Mouse (Mus musculus) embryonic facial prominence, embryonic 12.5 days (tissue): ENCODE results near the gene Dhrs7b. TPM values are rescaled to one million over a fixed set of nuclear protein-coding genes. Genes with fewer than 3 reads are reported as not detected.

Experiments used
- ATAC-seq: fragments of 200-750 bp; cut with Nextera tagmentation; 2 replicates; pipeline ENCODE4 v1.8.0; 2017; ENCODE audit not compliant: insufficient number of reproducible peaks, insufficient read depth, low FRiP score, low TSS enrichment
- H3K27ac ChIP-seq: fragments of 300-500 bp; sonication (generic); 2 replicates; pipeline ENCODE4 v1.5.1; 2016; ENCODE audit warnings: mild to moderate bottlenecking
- H3K27me3 ChIP-seq: fragments of 300-500 bp; sonication (generic); 2 replicates; pipeline ENCODE4 v1.6.1; 2016; ENCODE audit warnings: mild to moderate bottlenecking, moderate library complexity
- H3K36me3 ChIP-seq: fragments of 300-500 bp; sonication (generic); 2 replicates; pipeline ENCODE4 v1.6.1; 2016; ENCODE audit warnings: mild to moderate bottlenecking
- H3K4me1 ChIP-seq: fragments of 300-500 bp; sonication (generic); 2 replicates; pipeline ENCODE4 v1.6.1; 2016
- H3K4me2 ChIP-seq: fragments of 300-500 bp; sonication (generic); replicated peaks from 2 replicates; pipeline ENCODE4 v1.6.1; 2016; ENCODE audit warnings: mild to moderate bottlenecking, moderate library complexity
- H3K4me3 ChIP-seq: fragments of 300-500 bp; sonication (generic); 2 replicates; pipeline ENCODE4 v1.5.1; 2016; ENCODE audit warnings: mild to moderate bottlenecking
- H3K9ac ChIP-seq: fragments of 300-500 bp; sonication (generic); 2 replicates; pipeline ENCODE4 v1.6.1; 2016; ENCODE audit warnings: mild to moderate bottlenecking, moderate library complexity
- H3K9me3 ChIP-seq: fragments of 300-500 bp; sonication (generic); 2 replicates; pipeline ENCODE4 v1.6.1; 2016; ENCODE audit warnings: mild to moderate bottlenecking, moderate library complexity
- WGBS: fragments of 180-500 bp; shearing (Covaris S2); methylation state at CpG from one replicate; pipeline ENCODE4 v1.1.7; 2016; 5-methylcytosine and 5-hydroxymethylcytosine counted together
- polyA plus RNA-seq: library from polyadenylated mRNA; unstranded; fragments of >200 nt; fragmentation: Nextera tagmentation; extraction: Ambion mirVana; gene quantifications from 2 replicates; pipeline ENCODE4 v1.2.1, GENCODE M21; 2016

Dhrs7b gene
- polyA plus RNA-seq, 1 experiment from 2014 or later = 32.3 TPM

DNA sequence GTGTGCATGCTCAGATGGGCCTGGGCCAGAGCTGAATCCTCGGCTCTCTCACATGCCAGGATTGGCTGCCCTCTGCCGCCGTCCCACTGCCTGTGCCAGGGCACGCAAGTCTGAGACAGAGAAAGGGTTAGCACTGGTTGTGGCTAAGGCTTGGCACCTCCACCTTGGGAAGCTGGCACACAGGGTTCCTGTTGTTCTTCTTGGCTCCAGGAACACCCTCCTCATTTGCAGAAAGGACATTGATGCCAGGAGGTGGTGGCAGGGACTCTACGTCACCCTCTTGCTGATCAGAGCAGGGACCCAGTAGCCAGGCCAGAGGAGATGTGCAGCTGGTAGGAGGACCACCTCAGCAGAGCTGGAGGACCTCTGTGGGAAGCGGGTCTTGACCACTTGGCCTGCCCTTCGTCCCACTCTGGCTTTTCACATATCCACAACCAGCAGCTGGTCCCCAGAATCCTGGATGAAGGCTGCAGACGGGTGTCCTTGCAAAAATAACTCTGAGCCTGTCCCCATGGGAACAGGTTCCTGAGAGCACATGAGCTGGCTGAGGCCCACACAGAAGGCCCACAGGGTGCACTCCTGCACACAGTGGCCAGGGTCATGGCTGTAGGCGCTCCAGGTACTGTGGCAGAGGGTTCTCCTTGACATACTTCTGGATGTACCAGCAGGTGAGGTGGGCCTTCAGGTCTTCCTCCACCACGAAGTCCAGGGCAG is 75.1 kb downstream of the Dhrs7b start:
- H3K27me3 ChIP-seq = no peaks in the 10 kb centered on the region
- no peak overlapping the region for H3K9ac ChIP-seq

DNA sequence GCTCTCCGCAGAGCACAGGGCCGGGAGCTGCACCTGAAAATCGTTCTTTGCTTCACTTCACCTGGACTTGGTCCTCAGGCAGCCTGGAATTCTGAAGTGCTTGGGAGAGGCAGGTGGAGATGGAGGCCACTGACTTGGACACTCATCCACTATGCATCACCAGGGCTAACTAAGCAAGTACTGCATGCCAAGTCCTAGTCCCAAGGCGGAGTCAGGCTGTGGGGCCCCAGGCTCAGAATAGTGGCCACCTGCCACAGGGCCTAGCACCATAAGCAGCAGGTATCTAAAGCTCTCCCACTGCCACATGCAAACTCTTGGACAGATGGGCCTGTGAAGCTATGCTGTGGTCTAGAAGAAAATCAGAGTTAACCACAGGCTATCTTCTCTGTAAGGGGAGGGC is 76.0 kb downstream of the Dhrs7b start:
- Histone ChIP-seq H3K36me3 (peaks cover 39% of the 10 kb centered on the region), H3K4me3 (no peak overlapping the region), H3K4me2 (no peak overlapping the region), H3K27ac (no peak overlapping the region), H3K9me3 (no peaks in the 10 kb centered on the region), H3K9ac (no peak overlapping the region), H3K4me1 (peaks cover 3% of the 10 kb centered on the region; the same call in 1 of the 2 replicates), H3K27me3 (no peaks in the 10 kb centered on the region)
- WGBS = 81% methylated on average over 4 of the region's 4 CpGs
- ATAC-seq = no peak

More for the DNA sequence above, 75.1 kb downstream of the Dhrs7b start:
- Histone ChIP-seq H3K27ac (no peak overlapping the region), H3K4me2 (no peak overlapping the region), H3K4me3 (no peak overlapping the region), H3K36me3 (peaks cover 39% of the 10 kb centered on the region), H3K9me3 (no peaks in the 10 kb centered on the region), H3K4me1 (peaks cover 3% of the 10 kb centered on the region; the same call in 1 of the 2 replicates)
- ATAC-seq = no peak
- 87% methylated on average over 10 of the region's 10 CpGs for WGBS

DNA sequence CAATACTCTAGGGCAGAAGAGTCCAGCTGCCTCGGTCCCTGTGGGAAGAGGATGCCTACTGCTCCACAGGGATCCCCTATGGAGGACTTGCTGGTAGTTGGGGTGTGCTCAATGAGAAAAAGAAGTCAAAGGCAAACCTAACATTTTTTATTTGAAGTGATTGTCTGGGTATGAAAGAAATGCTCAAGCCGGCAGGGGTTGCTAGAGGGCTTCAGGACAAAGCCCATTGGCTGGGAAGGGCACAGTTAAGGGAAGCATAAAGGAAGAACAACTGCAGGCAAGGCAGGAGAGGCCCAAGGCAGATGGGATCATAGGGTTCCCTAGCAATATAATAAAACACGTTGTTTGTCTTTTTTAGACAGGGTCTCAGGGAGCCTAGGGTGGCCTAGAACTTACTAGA is 77.6 kb downstream of the Dhrs7b start:
- Histone ChIP-seq H3K27ac (no peak overlapping the region), H3K4me3 (no peak overlapping the region), H3K27me3 (no peaks in the 10 kb centered on the region), H3K4me1 (peaks cover 14% of the 10 kb centered on the region), H3K36me3 (peaks cover 38% of the 10 kb centered on the region), H3K4me2 (no peak overlapping the region), H3K9me3 (no peaks in the 10 kb centered on the region), H3K9ac (no peak overlapping the region)
- 75% methylated on average over 3 of the region's 3 CpGs for WGBS
- ATAC-seq = no peak

- Histone ChIP-seq H3K9me3 (no peaks in the 10 kb centered on the region), H3K4me3 (no peak overlapping the region), H3K4me1 (peaks cover 21% of the 10 kb centered on the region), H3K36me3 (peaks cover 23% of the 10 kb centered on the region), H3K27ac (no peak overlapping the region), H3K27me3 (no peaks in the 10 kb centered on the region), H3K4me2 (no peak overlapping the region), H3K9ac (no peak overlapping the region)
- WGBS = 82% methylated on average over 1 of the region's 1 CpGs
- no peak for ATAC-seq
Measured at GRCm38 (mm10) chr11:60909626-60910025, 79.2 kb downstream of the Dhrs7b start.

Other genes starting within 250 kb of the Dhrs7b start
- gene Llgl1, start 130.9 kb upstream of the Dhrs7b start, polyA plus RNA-seq = 105 and 110 TPM in 2 replicates
- 72.9 and 76.2 TPM in 2 replicates for gene Flii, start 103.4 kb upstream of the Dhrs7b start, polyA plus RNA-seq
- 19.1 and 19.6 TPM in 2 replicates for gene Mief2, start 102.2 kb upstream of the Dhrs7b start, polyA plus RNA-seq
- 21.6 and 22.1 TPM in 2 replicates for gene Top3a, start 53.3 kb upstream of the Dhrs7b start, polyA plus RNA-seq
- gene Smcr8, start 53.1 kb upstream of the Dhrs7b start, polyA plus RNA-seq = 7.2 and 8.0 TPM in 2 replicates
- gene Shmt1, start 18.9 kb upstream of the Dhrs7b start, polyA plus RNA-seq = 53.6 and 57.3 TPM in 2 replicates
- 55.2 and 59.3 TPM in 2 replicates for gene Tmem11, start 48.6 kb downstream of the Dhrs7b start, polyA plus RNA-seq
- gene Natd1, start 84.1 kb downstream of the Dhrs7b start, polyA plus RNA-seq = 20.0 and 20.4 TPM in 2 replicates
- 89.4 and 92.9 TPM in 2 replicates for gene Map2k3, start 101.4 kb downstream of the Dhrs7b start, polyA plus RNA-seq
- 3.9 and 5.0 TPM in 2 replicates for gene Kcnj12, start 191.9 kb downstream of the Dhrs7b start, polyA plus RNA-seq